Mouse (Mus musculus) forebrain, embryonic 14.5 days (tissue): Measurements from ENCODE around the gene Mdga1. TPM values are rescaled to one million over a fixed set of nuclear protein-coding genes. Genes with fewer than 3 reads are reported as not detected.

ENCODE experiments used
- ATAC-seq: fragments of 200-750 bp; cut with Nextera tagmentation; 2 replicates; pipeline ENCODE4 v1.8.0; 2017; ENCODE audit warnings: mild to moderate bottlenecking, moderate library complexity
- DNase-seq: peaks from one replicate; pipeline ENCODE4 v3.0.0-alpha.2; 2015; ENCODE audit warnings: low spot score
- H3K27ac ChIP-seq: fragments of 300-500 bp; sonication (generic); 2 replicates; pipeline ENCODE4 v1.5.1; 2014; ENCODE audit warnings: low read depth, mild to moderate bottlenecking, control low read depth, low read length, moderate library complexity
- H3K27me3 ChIP-seq: fragments of 300-500 bp; sonication (generic); replicated peaks from 2 replicates; pipeline ENCODE4 v1.6.1; 2014; ENCODE audit warnings: low read length, control low read depth, mixed read lengths; ENCODE audit not compliant: control insufficient read depth, insufficient read depth
- H3K36me3 ChIP-seq: fragments of 300-500 bp; sonication (generic); 2 replicates; pipeline ENCODE4 v1.6.1; 2014; ENCODE audit warnings: low read length, control low read depth; ENCODE audit not compliant: control insufficient read depth, insufficient read depth
- H3K4me1 ChIP-seq: fragments of 300-500 bp; sonication (generic); 2 replicates; pipeline ENCODE4 v1.6.1; 2014; ENCODE audit warnings: antibody characterized with exemption, low read length, control low read depth; ENCODE audit not compliant: control insufficient read depth, insufficient read depth
- H3K4me2 ChIP-seq: fragments of 300-500 bp; sonication (generic); 2 replicates; pipeline ENCODE4 v1.6.1; 2014; ENCODE audit warnings: mild to moderate bottlenecking, control low read depth, low read length
- H3K4me3 ChIP-seq: fragments of 300-500 bp; sonication (generic); 2 replicates; pipeline ENCODE4 v1.5.1; 2014; ENCODE audit warnings: low read depth, low read length, control low read depth
- H3K9ac ChIP-seq: fragments of 300-500 bp; sonication (generic); 2 replicates; pipeline ENCODE4 v1.6.1; 2014; ENCODE audit warnings: mild to moderate bottlenecking, low read length, control low read depth, moderate library complexity
- H3K9me3 ChIP-seq: fragments of 300-500 bp; sonication (generic); replicated peaks from 2 replicates; pipeline ENCODE4 v1.6.1; 2016; ENCODE audit warnings: low read length, control low read depth, mixed read lengths; ENCODE audit not compliant: control insufficient read depth
- WGBS: fragments of 180-500 bp; shearing (Covaris S2); extraction: QIAGEN DNeasy Blood & Tissue Kit; methylation state at CpG from one replicate; pipeline ENCODE4 v1.1.7; 2014; 5-methylcytosine and 5-hydroxymethylcytosine counted together
- polyA plus RNA-seq: library from polyadenylated mRNA; unstranded; fragments of >200 nt; fragmentation: Nextera tagmentation; extraction: Ambion mirVana; gene quantifications from 2 replicates; pipeline ENCODE4 v1.2.1, GENCODE M21; 2014

Gene Mdga1
- polyA plus RNA-seq, 1 experiment from 2014 or later: 9.4 TPM

DNA sequence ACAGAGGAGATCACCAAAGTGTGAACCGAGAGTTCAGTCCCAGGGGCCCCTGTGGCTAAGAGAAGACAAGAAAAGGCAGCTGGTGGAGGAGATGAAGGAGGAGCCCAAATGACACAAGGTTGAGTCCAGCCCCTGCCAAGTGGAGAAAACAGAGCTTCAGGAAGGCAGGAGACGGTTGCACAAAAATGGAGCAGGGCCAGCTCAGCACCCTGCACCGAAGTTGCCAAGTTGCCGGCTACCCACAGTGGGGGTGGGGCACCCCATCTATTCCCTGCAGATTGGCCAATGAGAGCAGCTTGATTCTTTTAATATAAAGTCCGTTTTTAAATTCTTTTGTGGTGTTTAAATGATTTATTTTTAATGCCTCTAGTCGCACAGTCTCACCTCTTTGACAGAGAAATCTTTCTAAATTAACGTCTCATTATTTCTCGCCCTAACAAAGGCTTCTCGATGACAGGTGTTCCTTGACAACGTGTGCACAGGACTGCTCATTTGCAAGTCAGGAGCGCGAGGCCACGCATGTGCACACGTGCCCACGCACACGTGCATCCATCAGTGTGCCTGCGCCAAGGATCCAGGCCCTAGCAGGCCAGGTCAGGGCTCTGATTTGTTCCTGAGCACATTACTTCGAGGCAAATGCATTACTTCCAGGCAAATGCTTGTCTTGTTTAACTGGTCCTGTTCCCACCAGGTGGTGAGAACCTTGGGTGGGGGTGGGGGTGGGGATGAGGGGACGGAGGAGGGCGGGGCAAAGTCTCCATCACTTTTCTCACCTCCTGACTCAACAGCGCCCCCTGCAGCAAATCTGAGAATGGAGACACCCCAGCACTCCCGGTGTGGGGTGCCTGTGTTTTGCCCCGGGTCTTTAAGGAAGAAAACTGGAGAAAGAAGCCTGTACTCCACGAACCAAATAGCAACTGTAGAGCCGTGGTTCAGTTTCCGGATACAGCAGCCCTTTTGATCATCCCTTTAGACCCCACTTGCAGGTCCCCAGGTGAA is 44.0 kb downstream of the Mdga1 start:
- ATAC-seq: peak; percentile 78
- DNase-seq: peak; percentile 71
- WGBS: 52% methylated on average over 26 of the region's 26 CpGs

GRCm38 (mm10) chr17:29920089-29920488 is 49.8 kb downstream of the Mdga1 start:
- ATAC-seq: peak; percentile 24; the same call in 1 of the 2 replicates
- Histone ChIP-seq H3K9ac (no peak overlapping the region), H3K4me3 (no peak overlapping the region), H3K9me3 (no peaks in the 10 kb centered on the region), H3K4me1 (peaks cover 17% of the 10 kb centered on the region), H3K4me2 (no peak overlapping the region), H3K36me3 (no peaks in the 10 kb centered on the region), H3K27me3 (no peaks in the 10 kb centered on the region), H3K27ac (0 out of 2 replicates have a peak overlapping the region, but pooled peaks have one; percentile 39)
- WGBS: 37% methylated on average over 6 of the region's 6 CpGs
- peak; percentile 42 for DNase-seq

More for the DNA sequence above, 44.0 kb downstream of the Mdga1 start:
- Histone ChIP-seq H3K9ac (no peak overlapping the region), H3K4me2 (no peak overlapping the region), H3K4me3 (no peak overlapping the region), H3K27ac (no peak overlapping the region), H3K4me1 (peaks cover 13% of the 10 kb centered on the region), H3K27me3 (no peaks in the 10 kb centered on the region), H3K36me3 (no peaks in the 10 kb centered on the region), H3K9me3 (no peaks in the 10 kb centered on the region)

DNA sequence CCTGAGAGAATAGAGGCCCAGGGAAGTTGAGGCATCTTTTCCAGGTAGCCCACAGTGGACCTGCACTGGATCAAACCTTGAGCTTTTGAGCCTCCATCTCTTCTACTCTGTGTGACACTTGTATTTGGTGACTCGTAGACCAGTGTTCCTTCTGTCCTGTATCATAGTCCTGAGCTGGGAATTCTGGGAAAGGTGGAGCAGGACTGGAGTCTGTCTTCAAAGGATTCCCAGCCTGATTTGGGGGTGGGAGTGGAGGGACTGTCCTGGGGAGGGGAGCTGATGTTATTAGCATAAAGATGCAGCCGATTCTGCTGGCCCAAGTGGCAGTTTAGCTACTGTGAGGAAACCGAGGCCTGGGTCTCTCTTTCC is 50.4 kb downstream of the Mdga1 start:
- no peaks in the 10 kb centered on the region for H3K9me3 ChIP-seq
- peaks cover 17% of the 10 kb centered on the region for H3K4me1 ChIP-seq
- H3K4me2 ChIP-seq: no peak overlapping the region
- ATAC-seq: peak; percentile 24
- no peak overlapping the region for H3K4me3 ChIP-seq
- H3K27ac ChIP-seq: peak overlapping the region; percentile 39; the same call in 1 of the 2 replicates
- H3K27me3 ChIP-seq: no peaks in the 10 kb centered on the region
- no peak overlapping the region for H3K9ac ChIP-seq
- no peak for DNase-seq
- H3K36me3 ChIP-seq: no peaks in the 10 kb centered on the region
- WGBS: 54% methylated on average over 3 of the region's 3 CpGs

DNA sequence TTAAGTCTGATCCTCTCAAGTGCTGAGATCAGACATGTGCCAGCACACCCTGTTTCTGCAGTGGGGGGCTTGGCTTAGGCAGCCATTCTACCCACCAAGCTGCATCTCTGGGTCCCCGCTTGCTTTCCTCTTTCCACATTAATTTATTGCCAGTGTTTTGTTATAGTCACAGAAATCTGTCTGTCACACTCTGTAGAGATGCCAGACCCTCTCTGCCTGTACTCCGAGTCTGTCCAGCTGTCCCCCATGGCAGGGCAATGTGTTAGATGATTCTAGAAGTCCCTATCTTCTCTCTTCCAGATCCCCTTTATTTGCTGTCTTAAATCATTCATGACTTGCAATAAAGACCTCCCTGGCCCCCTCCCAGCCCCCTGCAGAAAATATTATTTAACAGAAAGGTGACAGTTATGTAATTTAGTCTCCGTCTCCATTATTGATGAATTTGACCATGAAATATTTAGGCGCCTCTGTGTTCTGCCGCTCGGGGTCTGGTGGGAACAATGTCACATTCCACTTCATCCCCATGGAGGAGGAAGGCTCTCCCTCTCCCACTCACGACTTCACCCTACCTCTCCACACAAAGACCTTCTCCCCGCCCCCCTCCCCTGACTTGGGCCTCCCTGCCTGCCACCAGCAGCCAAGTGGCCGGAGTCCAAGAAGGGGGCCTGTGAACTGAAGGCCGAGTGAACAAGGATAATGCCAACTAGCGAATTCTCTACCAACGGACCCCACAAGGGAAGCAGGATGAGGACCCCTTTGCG is 50.9 kb downstream of the Mdga1 start:
- no peaks in the 10 kb centered on the region for H3K9me3 ChIP-seq
- peak overlapping the region; percentile 14; the same call in 1 of the 2 replicates for H3K27ac ChIP-seq
- H3K4me3 ChIP-seq: no peak overlapping the region
- WGBS: 38% methylated on average over 13 of the region's 13 CpGs
- DNase-seq (peak; percentile 67), ATAC-seq (peak; percentile 76)
- no peak overlapping the region for H3K9ac ChIP-seq
- no peaks in the 10 kb centered on the region for H3K36me3 ChIP-seq
- no peak overlapping the region for H3K4me2 ChIP-seq
- peaks cover 17% of the 10 kb centered on the region for H3K4me1 ChIP-seq
- H3K27me3 ChIP-seq: no peaks in the 10 kb centered on the region

DNA sequence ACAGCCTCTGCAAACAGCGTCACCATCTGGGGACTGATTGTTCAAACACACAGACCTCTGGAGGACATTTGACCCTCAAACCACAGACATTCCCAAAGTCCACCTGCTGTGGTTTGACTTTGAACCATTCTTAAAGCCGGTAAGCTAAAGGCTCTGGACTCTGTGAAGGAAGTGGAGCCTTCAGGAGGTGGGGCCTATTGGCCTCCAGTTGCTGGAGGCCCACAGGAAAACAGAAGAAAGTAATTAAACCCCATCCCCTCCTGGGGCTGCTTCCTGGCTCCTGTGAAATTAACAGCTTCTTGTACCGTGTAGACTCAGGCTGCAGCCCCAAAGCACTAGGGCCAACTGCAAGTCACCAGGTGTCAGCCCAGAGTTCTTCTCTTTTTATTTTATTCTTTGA is 52.9 kb downstream of the Mdga1 start:
- Histone ChIP-seq H3K4me2 (no peak overlapping the region), H3K4me1 (peaks cover 17% of the 10 kb centered on the region), H3K9ac (no peak overlapping the region), H3K9me3 (no peaks in the 10 kb centered on the region), H3K36me3 (no peaks in the 10 kb centered on the region), H3K4me3 (no peak overlapping the region), H3K27ac (no peak overlapping the region), H3K27me3 (no peaks in the 10 kb centered on the region)
- 23% methylated on average over 3 of the region's 3 CpGs for WGBS
- ATAC-seq: no peak
- DNase-seq: no peak

DNA sequence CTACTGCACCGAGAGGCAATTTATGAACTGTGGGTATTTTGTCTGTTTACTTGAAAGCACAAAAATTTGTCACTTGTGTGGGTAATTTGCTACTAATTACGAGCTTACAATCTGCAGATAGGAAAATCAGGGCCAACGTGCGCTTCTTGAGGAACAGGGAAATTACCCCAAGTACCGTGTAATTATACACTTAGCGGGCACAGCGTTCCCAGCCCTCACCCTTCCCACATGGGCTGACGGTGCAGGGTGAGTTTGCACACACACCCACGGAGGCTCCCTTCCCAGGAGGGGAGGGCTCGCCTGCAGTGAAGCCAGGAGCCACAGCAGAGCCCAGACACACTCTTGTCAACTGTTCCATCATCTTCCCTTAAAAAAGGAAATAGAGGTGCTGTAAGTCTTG is 54.1 kb downstream of the Mdga1 start:
- H3K36me3 ChIP-seq: no peaks in the 10 kb centered on the region
- no peak overlapping the region for H3K9ac ChIP-seq
- ATAC-seq (peak; percentile 46; the same call in 1 of the 2 replicates), DNase-seq (peak; percentile 68)
- WGBS: 43% methylated on average over 10 of the region's 10 CpGs
- no peaks in the 10 kb centered on the region for H3K27me3 ChIP-seq
- H3K4me3 ChIP-seq: no peak overlapping the region
- no peak overlapping the region for H3K27ac ChIP-seq
- H3K9me3 ChIP-seq: no peaks in the 10 kb centered on the region
- H3K4me1 ChIP-seq: peaks cover 17% of the 10 kb centered on the region
- no peak overlapping the region for H3K4me2 ChIP-seq

DNA sequence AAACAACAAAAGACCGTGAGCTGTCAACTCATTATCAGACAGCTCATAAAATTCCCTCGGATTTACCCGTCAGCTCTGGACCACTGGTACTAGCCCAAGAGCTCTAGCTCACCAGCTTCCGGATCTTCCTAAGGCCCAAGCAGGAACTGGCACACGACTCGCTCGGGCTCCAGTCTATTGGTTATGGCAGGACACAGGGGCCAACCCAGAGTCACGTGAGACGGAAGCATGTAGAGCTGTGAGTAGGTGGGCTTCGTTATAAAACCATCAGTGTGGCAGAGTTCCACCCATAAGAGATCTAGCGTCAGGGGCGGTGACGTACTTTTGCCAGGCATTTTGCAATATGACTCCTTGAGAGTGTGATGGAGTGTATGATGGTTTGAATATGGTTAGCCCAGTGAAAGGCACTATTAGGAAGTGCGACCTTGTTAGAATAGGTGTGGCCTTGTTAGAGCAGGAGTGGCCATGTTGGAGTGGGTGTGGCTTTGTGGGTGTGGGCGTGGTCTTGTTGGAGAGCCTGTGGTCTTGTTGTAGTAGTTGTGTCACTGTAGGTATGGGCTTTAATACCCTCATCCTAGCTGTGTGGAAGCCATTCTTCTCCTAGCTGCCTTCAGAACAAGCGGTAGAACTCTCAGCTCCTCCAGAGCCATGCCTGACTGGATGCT is 56.5 kb downstream of the Mdga1 start:
- no peaks in the 10 kb centered on the region for H3K36me3 ChIP-seq
- H3K27ac ChIP-seq: no peak overlapping the region
- no peak overlapping the region for H3K4me2 ChIP-seq
- WGBS: 91% methylated on average over 16 of the region's 16 CpGs
- no peak overlapping the region for H3K9ac ChIP-seq
- H3K4me3 ChIP-seq: no peak overlapping the region
- no peak for DNase-seq
- ATAC-seq: no peak
- H3K4me1 ChIP-seq: no peaks in the 10 kb centered on the region
- H3K9me3 ChIP-seq: no peaks in the 10 kb centered on the region
- H3K27me3 ChIP-seq: no peaks in the 10 kb centered on the region

DNA sequence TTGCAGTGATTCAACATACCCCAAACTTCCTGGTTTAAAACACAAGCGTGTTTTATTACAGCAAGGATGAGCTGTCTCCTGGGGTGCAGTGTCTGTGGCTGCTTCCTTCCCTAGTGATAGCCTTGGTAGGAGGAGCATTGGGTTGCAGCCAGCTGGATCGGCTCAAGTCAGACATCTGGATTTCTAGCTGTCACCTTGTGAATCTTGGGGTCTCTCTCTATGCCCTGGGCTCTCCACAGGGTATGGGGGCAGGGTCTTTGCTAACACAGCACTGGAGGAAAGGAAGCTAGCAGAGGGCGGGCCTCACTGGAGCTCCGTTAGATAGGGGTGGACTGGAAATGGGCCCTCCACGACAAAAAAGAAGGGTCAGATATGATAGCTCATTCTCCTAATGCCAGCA is 57.2 kb downstream of the Mdga1 start:
- no peak for ATAC-seq
- Histone ChIP-seq H3K27me3 (no peaks in the 10 kb centered on the region), H3K4me1 (no peaks in the 10 kb centered on the region), H3K36me3 (no peaks in the 10 kb centered on the region), H3K9me3 (no peaks in the 10 kb centered on the region), H3K4me2 (no peak overlapping the region), H3K4me3 (no peak overlapping the region), H3K9ac (no peak overlapping the region), H3K27ac (no peak overlapping the region)
- DNase-seq: no peak
- 92% methylated on average over 5 of the region's 5 CpGs for WGBS
